Mouse (Mus musculus) hindbrain, embryonic 12.5 days (tissue): Measurements from ENCODE around the gene Lrrc29. TPM values are rescaled to one million over a fixed set of nuclear protein-coding genes. Genes with fewer than 3 reads are reported as not detected.

Experiments used
- ATAC-seq: fragments of 200-750 bp; cut with Nextera tagmentation; 2 replicates; pipeline ENCODE4 v1.8.0; 2017; ENCODE audit warnings: moderate TSS enrichment; ENCODE audit not compliant: low FRiP score
- H3K27ac ChIP-seq: fragments of 300-500 bp; sonication (generic); 2 replicates; pipeline ENCODE4 v1.5.1; 2016; ENCODE audit warnings: mild to moderate bottlenecking
- H3K27me3 ChIP-seq: fragments of 300-500 bp; sonication (generic); 2 replicates; pipeline ENCODE4 v1.6.1; 2016; ENCODE audit warnings: mild to moderate bottlenecking
- H3K36me3 ChIP-seq: fragments of 300-500 bp; sonication (generic); 2 replicates; pipeline ENCODE4 v1.6.1; 2016; ENCODE audit warnings: mild to moderate bottlenecking
- H3K4me1 ChIP-seq: fragments of 300-500 bp; sonication (generic); 2 replicates; pipeline ENCODE4 v1.6.1; 2016
- H3K4me2 ChIP-seq: fragments of 300-500 bp; sonication (generic); replicated peaks from 2 replicates; pipeline ENCODE4 v1.6.1; 2016; ENCODE audit warnings: mild to moderate bottlenecking
- H3K4me3 ChIP-seq: fragments of 300-500 bp; sonication (generic); 2 replicates; pipeline ENCODE4 v1.5.1; 2016; ENCODE audit warnings: mild to moderate bottlenecking
- H3K9ac ChIP-seq: fragments of 300-500 bp; sonication (generic); 2 replicates; pipeline ENCODE4 v1.6.1; 2016; ENCODE audit warnings: mild to moderate bottlenecking, moderate library complexity
- H3K9me3 ChIP-seq: fragments of 300-500 bp; sonication (generic); replicated peaks from 2 replicates; pipeline ENCODE4 v1.6.1; 2016; ENCODE audit warnings: mild to moderate bottlenecking
- WGBS: fragments of 180-500 bp; shearing (Covaris S2); methylation state at CpG from one replicate; pipeline ENCODE4 v1.1.7; 2016; 5-methylcytosine and 5-hydroxymethylcytosine counted together
- polyA plus RNA-seq: library from polyadenylated mRNA; unstranded; fragments of >200 nt; fragmentation: Nextera tagmentation; extraction: Ambion mirVana; gene quantifications from 2 replicates; pipeline ENCODE4 v1.2.1, GENCODE M21; 2016

Lrrc29 gene
- polyA plus RNA-seq, 1 experiment from 2014 or later = 1.3 TPM

DNA sequence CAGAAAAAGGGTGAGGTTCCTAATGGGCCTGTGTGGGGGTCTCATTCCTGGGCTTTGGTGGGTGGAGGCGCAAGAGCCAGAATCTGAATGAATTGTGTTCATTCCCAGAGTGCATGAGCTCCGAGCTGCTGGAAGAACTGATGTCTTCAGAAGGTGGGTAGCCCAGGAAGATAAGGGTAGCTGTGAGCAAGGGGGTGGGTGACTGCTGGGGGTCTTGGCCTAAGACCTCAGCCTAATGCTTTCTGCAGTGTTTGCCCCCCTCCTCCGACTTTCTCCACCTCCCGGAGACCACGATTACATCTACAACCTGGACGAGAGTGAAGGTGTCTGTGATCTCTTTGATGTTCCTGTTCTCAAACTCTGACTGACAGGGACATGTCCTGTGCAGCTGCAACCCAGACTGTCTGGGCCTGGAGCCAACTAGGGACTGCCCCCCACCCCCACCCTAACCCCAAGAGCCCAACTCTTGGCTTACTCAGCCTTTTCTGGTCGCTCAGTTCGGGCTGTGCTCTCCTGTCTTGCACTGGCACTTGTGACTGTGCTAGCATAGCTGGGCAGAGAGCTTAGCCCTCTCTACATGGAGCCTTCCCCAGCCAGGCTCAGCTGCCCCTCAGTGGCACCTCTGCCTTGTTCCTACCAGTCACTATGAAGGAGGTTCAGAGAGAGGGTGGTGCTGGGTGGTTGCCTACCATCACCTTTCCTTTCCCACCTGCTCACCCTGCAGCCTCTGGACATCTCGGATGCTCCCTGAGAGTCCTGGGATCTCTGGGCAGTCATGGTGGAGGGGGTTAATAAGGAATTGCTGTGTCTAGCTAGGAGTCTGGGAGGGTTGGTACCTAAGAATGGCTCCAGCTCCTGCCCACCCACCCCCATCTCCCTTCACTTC, 21.5 kb downstream of the Lrrc29 start:
- H3K4me2 ChIP-seq = no peak overlapping the region
- H3K27me3 ChIP-seq = no peaks in the 10 kb centered on the region
- H3K9me3 ChIP-seq = no peaks in the 10 kb centered on the region
- peaks cover 75% of the 10 kb centered on the region for H3K36me3 ChIP-seq
- H3K27ac ChIP-seq = peak overlapping the region; percentile 9; the same call in 1 of the 2 replicates
- peaks cover 13% of the 10 kb centered on the region for H3K4me1 ChIP-seq
- no peak for ATAC-seq
- no peak overlapping the region for H3K4me3 ChIP-seq
- no peak overlapping the region for H3K9ac ChIP-seq
- 81% methylated on average over 9 of the region's 9 CpGs for WGBS

DNA sequence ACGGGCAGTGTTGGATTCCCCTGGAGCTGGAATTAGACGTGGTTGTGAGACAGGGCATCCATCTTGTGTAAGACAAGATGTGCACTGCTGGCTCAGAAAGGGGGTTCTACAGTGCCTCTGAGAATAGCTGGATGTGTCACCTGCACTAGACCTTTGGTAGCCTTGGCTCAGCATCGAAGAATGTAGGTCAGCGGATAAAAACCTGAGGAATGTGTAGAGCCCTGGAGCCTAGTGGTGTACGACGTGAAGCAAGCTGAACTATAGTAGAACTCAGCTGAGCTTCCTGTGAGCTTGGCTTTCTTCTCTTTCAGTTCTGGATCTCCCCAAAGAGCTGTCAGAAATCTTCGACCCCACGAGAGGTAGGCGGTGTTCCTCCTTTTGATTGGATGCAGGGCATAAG, 22.2 kb downstream of the Lrrc29 start:
- no peak overlapping the region for H3K4me2 ChIP-seq
- H3K4me1 ChIP-seq = peaks cover 16% of the 10 kb centered on the region
- H3K4me3 ChIP-seq = no peak overlapping the region
- 86% methylated on average over 9 of the region's 9 CpGs for WGBS
- no peaks in the 10 kb centered on the region for H3K27me3 ChIP-seq
- no peak for ATAC-seq
- H3K36me3 ChIP-seq = peaks cover 70% of the 10 kb centered on the region
- no peak overlapping the region for H3K27ac ChIP-seq
- H3K9me3 ChIP-seq = no peaks in the 10 kb centered on the region
- no peak overlapping the region for H3K9ac ChIP-seq

DNA sequence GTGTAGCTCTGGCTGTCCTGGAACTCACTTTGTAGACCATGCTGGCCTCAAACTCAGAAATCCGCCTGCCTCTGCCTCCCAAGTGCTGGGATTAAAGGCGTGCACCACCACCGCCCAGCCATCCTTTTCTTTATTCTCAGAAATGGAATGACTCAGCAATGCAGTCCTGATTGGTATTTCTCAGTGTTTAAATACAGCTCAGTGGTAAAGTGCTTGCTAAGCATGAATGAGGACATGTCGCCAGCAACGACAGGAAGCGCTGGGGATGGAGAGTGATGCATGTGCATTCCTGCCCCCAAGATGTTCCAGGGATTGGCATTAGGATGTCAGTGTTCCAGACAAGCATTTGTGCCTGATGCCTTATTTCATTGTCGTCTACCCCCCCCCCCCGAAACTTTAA, 22.7 kb downstream of the Lrrc29 start:
- Histone ChIP-seq H3K27me3 (no peaks in the 10 kb centered on the region), H3K4me2 (no peak overlapping the region), H3K4me1 (peaks cover 21% of the 10 kb centered on the region), H3K9ac (no peak overlapping the region), H3K27ac (no peak overlapping the region), H3K9me3 (no peaks in the 10 kb centered on the region), H3K36me3 (peaks cover 67% of the 10 kb centered on the region), H3K4me3 (no peak overlapping the region)
- ATAC-seq = no peak
- 90% methylated on average over 8 of the region's 8 CpGs for WGBS

DNA sequence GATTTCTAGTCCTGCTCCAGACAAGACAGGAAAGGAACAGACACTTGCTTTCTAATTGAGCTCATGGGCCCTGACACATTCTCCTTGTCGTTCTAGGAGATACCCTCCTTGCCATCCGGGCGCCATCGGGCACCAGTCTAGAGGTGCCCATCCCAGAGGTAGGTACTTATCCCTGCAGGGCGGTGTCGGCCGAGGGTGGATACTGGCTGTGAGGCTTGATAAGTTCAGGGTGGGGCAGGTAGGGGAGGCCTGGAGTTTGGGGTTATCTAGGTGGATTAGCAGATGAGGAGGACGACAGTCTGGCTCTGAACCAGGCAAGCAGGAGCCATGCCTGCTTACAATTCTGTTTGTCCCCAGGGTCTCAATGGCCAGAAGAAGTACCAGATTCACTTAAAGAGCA, 26.1 kb downstream of the Lrrc29 start:
- Histone ChIP-seq H3K4me1 (peaks cover 18% of the 10 kb centered on the region), H3K9me3 (no peaks in the 10 kb centered on the region), H3K27ac (no peak overlapping the region), H3K27me3 (peaks cover 6% of the 10 kb centered on the region; the same call in 1 of the 2 replicates), H3K9ac (no peak overlapping the region), H3K4me3 (no peak overlapping the region), H3K36me3 (peaks cover 49% of the 10 kb centered on the region), H3K4me2 (no peak overlapping the region)
- 90% methylated on average over 8 of the region's 8 CpGs for WGBS
- no peak for ATAC-seq

DNA sequence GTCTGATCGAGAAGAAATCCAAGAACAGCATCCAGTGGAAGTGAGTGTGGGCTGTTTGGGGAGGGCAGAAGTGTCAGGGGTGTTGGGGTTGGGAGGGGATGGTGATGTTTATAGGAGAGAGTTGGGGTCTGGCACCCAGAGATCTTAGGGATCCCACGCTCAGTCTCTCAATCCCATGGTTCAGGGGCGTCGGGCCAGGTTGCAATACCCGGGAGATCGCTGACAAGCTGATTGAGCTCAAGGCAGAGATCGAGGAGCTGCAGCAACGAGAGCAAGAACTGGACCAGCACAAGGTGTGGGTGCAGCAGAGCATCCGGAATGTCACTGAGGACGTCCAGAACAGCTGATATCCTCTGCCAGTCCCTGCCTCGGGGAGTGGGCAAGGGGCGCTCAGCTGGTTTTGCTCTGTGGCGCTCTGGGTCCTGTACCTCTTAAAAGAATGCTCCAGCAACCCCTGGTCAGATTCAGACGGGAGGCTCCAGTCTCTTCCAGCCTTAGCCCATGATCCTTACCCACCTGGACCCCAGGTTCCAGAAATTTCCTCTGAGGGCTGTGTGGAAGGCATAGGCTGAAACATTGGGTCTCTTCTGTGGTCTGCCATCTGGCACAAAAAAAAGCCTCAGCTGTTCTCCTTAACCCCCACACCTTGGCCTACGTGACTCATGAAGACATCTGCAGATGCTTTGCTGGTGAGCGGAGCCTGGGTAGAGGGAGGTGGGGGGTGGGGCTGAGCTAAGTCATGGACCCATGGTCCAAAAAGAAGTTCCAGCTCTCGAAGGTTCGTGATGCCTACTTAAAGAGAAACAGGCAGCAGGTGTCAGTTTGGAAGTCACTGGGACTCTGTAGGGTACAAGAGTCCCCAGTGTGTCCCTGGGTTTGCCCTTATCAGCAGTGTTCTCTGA, 27.5 kb downstream of the Lrrc29 start:
- Histone ChIP-seq H3K9ac (peak overlapping the region; percentile 96), H3K4me1 (peaks cover 18% of the 10 kb centered on the region), H3K9me3 (no peaks in the 10 kb centered on the region), H3K4me2 (peak overlapping the region; percentile 99), H3K27me3 (peaks cover 8% of the 10 kb centered on the region; the same call in 1 of the 2 replicates), H3K4me3 (peak overlapping the region; percentile 97), H3K27ac (no peak overlapping the region), H3K36me3 (peaks cover 38% of the 10 kb centered on the region)
- no peak for ATAC-seq
- 70% methylated on average over 18 of the region's 18 CpGs for WGBS

DNA sequence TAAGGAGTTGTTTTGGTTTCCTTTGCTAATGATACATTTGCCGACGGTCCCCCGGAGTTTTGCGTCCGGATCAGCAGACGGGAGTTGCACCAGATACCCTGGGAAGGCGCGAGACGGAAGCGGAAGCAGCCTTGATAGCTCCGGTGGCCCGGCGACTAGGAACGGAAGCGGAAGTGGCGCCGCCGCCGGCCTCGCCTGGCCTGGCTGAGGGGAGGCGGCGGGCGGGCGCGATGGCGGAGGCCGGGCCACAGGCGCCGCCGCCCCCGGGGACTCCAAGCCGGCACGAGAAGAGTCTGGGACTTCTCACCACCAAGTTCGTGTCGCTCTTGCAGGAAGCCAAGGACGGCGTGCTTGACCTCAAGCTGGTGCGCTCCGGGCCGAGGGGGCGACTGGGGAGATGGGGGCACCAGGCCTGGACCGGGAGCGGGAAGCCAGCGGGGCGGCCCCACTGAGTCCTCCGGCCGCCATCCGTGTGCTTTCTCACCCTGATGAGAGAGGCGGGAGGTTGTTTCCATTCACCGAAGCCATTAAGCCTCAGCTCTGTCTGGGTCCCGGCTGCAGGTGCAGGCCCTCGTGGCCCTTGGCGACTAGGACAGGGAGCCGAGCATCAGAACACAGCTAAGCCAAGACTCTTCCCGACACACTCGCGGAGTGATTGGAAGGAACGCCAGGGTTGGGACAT, 28.4 kb downstream of the Lrrc29 start, which contains the start of gene E2f4:
TSS of gene E2f4 (plus strand) at position 153 of the 682 bp plus-strand sequence.
- peak within 1 kb of the TSS; percentile 99 for H3K4me2 ChIP-seq
- peaks cover 18% of the 10 kb centered on the region for H3K4me1 ChIP-seq
- H3K9ac ChIP-seq = peak within 1 kb of the TSS; percentile 96
- WGBS = under 1% methylated on average over 57 of the region's 58 CpGs
- no peaks in the 10 kb centered on the region for H3K9me3 ChIP-seq
- ATAC-seq = peak; percentile 89
- H3K4me3 ChIP-seq = peak within 1 kb of the TSS; percentile 97
- peak within 1 kb of the TSS; percentile 53; the same call in 1 of the 2 replicates for H3K27ac ChIP-seq
- H3K27me3 ChIP-seq = peaks cover 18% of the 10 kb centered on the region
- H3K36me3 ChIP-seq = peaks cover 30% of the 10 kb centered on the region

DNA sequence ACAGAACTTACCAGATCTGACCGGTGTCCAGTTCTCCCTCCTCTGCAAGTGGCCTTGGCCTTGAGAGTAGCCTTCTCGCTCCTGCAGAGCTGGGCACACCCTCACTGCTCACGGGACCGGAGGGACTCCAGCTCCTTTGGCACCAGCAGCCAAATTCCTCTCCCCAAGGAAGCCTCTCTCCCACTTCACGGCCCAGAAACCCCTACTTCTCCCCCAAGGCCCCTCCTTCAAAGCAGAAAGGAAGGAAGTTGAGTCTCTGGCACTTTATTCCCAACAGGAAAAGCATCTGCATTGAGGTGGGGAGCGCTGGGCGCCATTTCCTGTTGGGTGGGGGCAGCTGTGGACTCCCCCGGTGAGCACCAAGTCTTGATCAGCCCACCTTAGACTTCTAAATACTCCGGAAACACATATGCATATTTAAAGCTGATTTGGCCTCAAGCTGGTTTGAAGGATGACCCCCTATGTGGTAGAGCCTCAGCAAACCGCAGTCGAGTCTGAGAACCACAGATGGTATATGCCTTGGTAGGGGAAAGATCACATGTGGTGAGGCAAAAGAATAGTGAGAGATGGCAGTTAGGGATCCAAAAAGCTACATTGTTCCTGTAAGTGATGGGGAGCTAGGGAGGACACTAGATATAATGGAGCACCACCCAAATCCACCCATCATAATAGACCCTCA, 30.0 kb downstream of the Lrrc29 start, which contains the start of gene Exoc3l:
TSS of gene Exoc3l (minus strand) at position 207 of the 679 bp plus-strand sequence.
- Histone ChIP-seq H3K9me3 (no peaks in the 10 kb centered on the region), H3K27ac (0 out of 2 replicates have a peak within 1 kb of the TSS, but pooled peaks have one; percentile 53), H3K27me3 (peaks cover 23% of the 10 kb centered on the region), H3K4me3 (0 out of 2 replicates have a peak within 1 kb of the TSS, but pooled peaks have one; percentile 97), H3K36me3 (peaks cover 16% of the 10 kb centered on the region), H3K4me1 (peaks cover 18% of the 10 kb centered on the region), H3K4me2 (peak within 1 kb of the TSS; percentile 99), H3K9ac (no peak within 1 kb of the TSS)
- WGBS = 70% methylated on average over 11 of the region's 11 CpGs
- ATAC-seq = no peak

DNA sequence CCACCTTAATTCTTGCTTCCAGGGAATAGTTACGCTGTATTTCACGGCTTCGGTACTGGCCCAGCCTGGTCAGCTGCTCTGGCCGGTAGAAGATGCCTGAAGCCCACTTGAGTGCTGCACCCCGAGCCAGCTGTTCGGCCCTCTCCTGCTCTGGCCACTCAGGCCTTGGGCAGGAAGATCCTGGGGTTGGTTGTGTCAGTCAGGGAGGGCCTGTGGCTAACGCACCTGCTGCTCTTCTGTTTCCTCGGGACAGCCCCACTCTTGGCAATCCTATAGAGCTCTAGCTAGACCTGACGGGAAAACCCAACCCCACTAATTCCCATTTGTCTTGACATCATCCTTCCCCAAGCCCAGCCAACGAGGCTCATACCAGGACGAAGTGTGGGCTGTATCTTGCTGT, 30.8 kb downstream of the Lrrc29 start:
- H3K4me2 ChIP-seq = no peak overlapping the region
- H3K9me3 ChIP-seq = no peaks in the 10 kb centered on the region
- H3K4me1 ChIP-seq = peaks cover 25% of the 10 kb centered on the region
- no peak for ATAC-seq
- peaks cover 10% of the 10 kb centered on the region for H3K36me3 ChIP-seq
- peaks cover 29% of the 10 kb centered on the region for H3K27me3 ChIP-seq
- H3K27ac ChIP-seq = no peak overlapping the region
- H3K9ac ChIP-seq = no peak overlapping the region
- H3K4me3 ChIP-seq = no peak overlapping the region
- WGBS = 76% methylated on average over 11 of the region's 11 CpGs

DNA sequence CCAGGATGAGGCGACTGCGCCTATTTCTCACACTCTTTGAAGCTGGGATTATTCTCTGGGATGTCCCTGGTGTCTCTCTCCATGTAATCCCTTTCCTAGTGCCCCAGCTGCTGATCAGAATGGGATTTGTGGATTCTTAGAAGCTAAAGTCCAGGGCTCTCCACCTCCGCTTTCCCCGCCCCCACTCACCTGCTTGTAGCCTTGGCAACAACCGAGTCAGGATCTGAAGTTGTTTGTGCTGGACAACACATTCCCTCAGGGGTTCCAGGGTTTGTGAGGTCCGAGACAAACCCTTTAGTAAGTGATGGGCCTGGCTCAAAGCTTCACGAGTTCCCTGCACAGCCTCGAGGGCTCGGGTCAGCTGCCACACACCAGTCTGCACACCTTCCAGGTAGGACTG, 31.3 kb downstream of the Lrrc29 start:
- no peaks in the 10 kb centered on the region for H3K9me3 ChIP-seq
- H3K27ac ChIP-seq = no peak overlapping the region
- WGBS = 71% methylated on average over 9 of the region's 9 CpGs
- no peak overlapping the region for H3K4me2 ChIP-seq
- peaks cover 33% of the 10 kb centered on the region for H3K27me3 ChIP-seq
- no peak overlapping the region for H3K4me3 ChIP-seq
- peaks cover 5% of the 10 kb centered on the region for H3K36me3 ChIP-seq
- no peak overlapping the region for H3K9ac ChIP-seq
- H3K4me1 ChIP-seq = peaks cover 30% of the 10 kb centered on the region
- no peak for ATAC-seq

DNA sequence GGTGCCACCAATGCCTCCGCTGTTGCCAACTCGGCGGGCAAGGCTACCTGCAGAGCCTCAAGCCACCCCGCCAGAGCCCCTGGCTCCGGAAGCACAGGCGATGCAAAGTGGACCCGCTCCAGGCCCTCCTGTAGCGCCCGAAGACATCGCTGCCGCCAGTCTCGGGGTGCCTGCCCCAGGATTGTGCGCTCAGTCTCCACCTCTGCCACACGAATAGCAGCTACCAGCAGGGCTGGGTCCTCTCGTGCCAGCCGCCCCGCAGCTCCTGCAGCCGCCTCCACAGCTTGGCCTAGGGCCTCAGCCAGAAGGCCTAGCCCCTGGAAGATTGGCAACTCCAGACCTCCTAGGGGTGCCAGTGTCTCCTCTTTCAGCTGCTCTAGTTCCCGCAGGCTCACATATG, 32.7 kb downstream of the Lrrc29 start:
- Histone ChIP-seq H3K4me3 (no peak overlapping the region), H3K4me2 (no peak overlapping the region), H3K27me3 (peaks cover 34% of the 10 kb centered on the region), H3K4me1 (peaks cover 29% of the 10 kb centered on the region), H3K27ac (no peak overlapping the region), H3K9me3 (no peaks in the 10 kb centered on the region), H3K9ac (no peak overlapping the region), H3K36me3 (no peaks in the 10 kb centered on the region)
- no peak for ATAC-seq
- 67% methylated on average over 19 of the region's 19 CpGs for WGBS

DNA sequence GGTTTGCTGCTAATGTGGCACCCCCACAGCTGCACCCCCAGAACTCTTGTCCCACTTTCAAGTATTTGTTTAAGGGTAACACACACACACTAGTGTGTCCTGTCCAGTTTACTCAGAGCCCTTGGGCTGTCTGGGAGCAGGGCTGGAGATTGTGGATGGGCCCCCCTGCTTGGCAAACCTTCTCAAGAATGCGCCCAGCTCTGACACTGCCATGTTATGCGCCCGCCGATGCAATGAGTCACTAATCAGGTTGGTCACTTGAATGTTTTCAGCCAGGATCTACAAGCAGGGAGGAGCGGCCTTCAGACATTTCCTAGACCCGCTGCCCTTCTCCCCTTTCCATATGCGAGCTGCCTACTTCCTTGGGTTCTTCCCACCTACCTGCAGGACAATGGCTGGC, 33.6 kb downstream of the Lrrc29 start:
- no peak overlapping the region for H3K9ac ChIP-seq
- no peak for ATAC-seq
- no peak overlapping the region for H3K4me3 ChIP-seq
- H3K4me2 ChIP-seq = no peak overlapping the region
- peaks cover 34% of the 10 kb centered on the region for H3K27me3 ChIP-seq
- no peaks in the 10 kb centered on the region for H3K36me3 ChIP-seq
- H3K4me1 ChIP-seq = peaks cover 32% of the 10 kb centered on the region
- 79% methylated on average over 7 of the region's 7 CpGs for WGBS
- H3K9me3 ChIP-seq = no peaks in the 10 kb centered on the region
- no peak overlapping the region for H3K27ac ChIP-seq
